ENCODE assay signal across 8 mouse cellular contexts in genomic region chr19:41835816-41836215, GRCm38 (mm10). TPM values are rescaled to one million over a fixed set of nuclear protein-coding genes. Genes with fewer than 3 reads are reported as not detected.
DNase-seq lines count a peak whose midpoint lies in the region; ATAC-seq lines count a peak whose summit lies in the region.

No protein-coding gene starts in this region.

- no peaks in the 10 kb centered on the region for H3K9me3 ChIP-seq in hindbrain, embryonic 14.5 days (ENCODE audit: control insufficient read depth, low read length)
- H3K9me3 ChIP-seq in liver, embryonic 16.5 days (replicated peaks; ENCODE audit: control insufficient read depth, low read length), result no peaks in the 10 kb centered on the region

- 2% methylated on average over 6 of the region's 6 CpGs for WGBS in hindbrain, embryonic 14.5 days
- 3% methylated on average over 6 of the region's 6 CpGs for WGBS in liver, embryonic 16.5 days (ENCODE audit: insufficient replicate concordance)

- H3K27me3 ChIP-seq in hindbrain, embryonic 14.5 days (ENCODE audit: control insufficient read depth, insufficient read depth, low read length), result no peaks in the 10 kb centered on the region
- no peaks in the 10 kb centered on the region for H3K27me3 ChIP-seq in liver, embryonic 16.5 days (ENCODE audit: control insufficient read depth, insufficient read depth, low read depth, low read length)

- ATAC-seq in erythroblast, adult 5-6 weeks (replicated peaks; ENCODE audit: low FRiP score, poor library complexity, severe bottlenecking), result peak; percentile 84
- peak; percentile 53 for ATAC-seq in hindbrain, embryonic 14.5 days (ENCODE audit: low FRiP score)
- peak; percentile 87 for ATAC-seq in liver, embryonic 16.5 days (ENCODE audit: low read depth)
- no peak for ATAC-seq in activated CD4-positive, CD25-positive, alpha-beta regulatory T cell, adult 4 months

- peak; percentile 93 for DNase-seq in heart, adult 11 months
- no peak for DNase-seq in heart, adult 9 months (ENCODE audit: low spot score in 2 of 2)
- peak; percentile 51 for DNase-seq in MN1 (ENCODE audit: low spot score)
- DNase-seq in hindbrain, embryonic 14.5 days (ENCODE audit: low spot score), result peak; percentile 62
- peak; percentile 78 for DNase-seq in retina, embryonic 14.5 days (ENCODE audit: low spot score)

- H3K4me2 ChIP-seq in hindbrain, embryonic 14.5 days (replicated peaks), result peak overlapping the region; percentile 32
- peak overlapping the region; percentile 56 for H3K4me2 ChIP-seq in liver, embryonic 16.5 days (ENCODE audit: low read depth, low read length)

- H3K27ac ChIP-seq in hindbrain, embryonic 14.5 days, result peak overlapping the region; percentile 3; the same call in 1 of the 2 replicates
- H3K27ac ChIP-seq in liver, embryonic 16.5 days (ENCODE audit: low read length), result peak overlapping the region; percentile 89

- no peak overlapping the region for H3K4me3 ChIP-seq in hindbrain, embryonic 14.5 days (replicated peaks; ENCODE audit: low read length)
- H3K4me3 ChIP-seq in liver, embryonic 16.5 days (ENCODE audit: low read depth, low read length), result peak overlapping the region; percentile 23

- H3K36me3 ChIP-seq in hindbrain, embryonic 14.5 days (replicated peaks; ENCODE audit: control insufficient read depth, insufficient read depth), result no peaks in the 10 kb centered on the region
- H3K36me3 ChIP-seq in liver, embryonic 16.5 days (ENCODE audit: control insufficient read depth, insufficient read depth), result no peaks in the 10 kb centered on the region

- 0 out of 2 replicates have a peak overlapping the region, but pooled peaks have one; percentile 28 for H3K9ac ChIP-seq in hindbrain, embryonic 14.5 days
- H3K9ac ChIP-seq in liver, embryonic 16.5 days (ENCODE audit: low read depth, low read length), result peak overlapping the region; percentile 17; the same call in 1 of the 2 replicates

- peaks cover 40% of the 10 kb centered on the region for H3K4me1 ChIP-seq in hindbrain, embryonic 14.5 days (replicated peaks; ENCODE audit: control insufficient read depth, insufficient read depth, low read length)
- H3K4me1 ChIP-seq in liver, embryonic 16.5 days (ENCODE audit: control insufficient read depth, low read depth, low read length), result peaks cover 74% of the 10 kb centered on the region

RNA-seq across cellular contexts. Expression of gene Frat1, which starts 6.0 kb away (rescaled TPM):
- total RNA-seq in erythroblast, adult 5-6 weeks (2015; ENCODE audit: low replicate concordance), result 0.77 and 3.1 TPM in 2 replicates
- total RNA-seq in erythroblast, adult 5-6 weeks (2017; ENCODE audit: low replicate concordance), result 2.1 and 5.3 TPM in 2 replicates
- polyA plus RNA-seq in hindbrain, embryonic 14.5 days (2014; fragmentation: Nextera tagmentation; extraction: Ambion mirVana), result 19.1 and 23.4 TPM in 2 replicates
- polyA plus RNA-seq in liver, embryonic 16.5 days (2015; fragmentation: Nextera tagmentation; extraction: Ambion mirVana), result 8.3 and 8.5 TPM in 2 replicates
- polyA plus RNA-seq in activated CD4-positive, CD25-positive, alpha-beta regulatory T cell, adult 4 months (2017; shearing (Covaris generic)), result 10 to 100 TPM; 15.5 to 17.9 TPM

RNA-seq across cellular contexts. Expression of gene Frat2, which starts 12.1 kb away (rescaled TPM):
- 2.3 and 4.8 TPM in 2 replicates for total RNA-seq in erythroblast, adult 5-6 weeks (2015; ENCODE audit: low replicate concordance)
- total RNA-seq in erythroblast, adult 5-6 weeks (2017; ENCODE audit: low replicate concordance), result 3.6 and 11.0 TPM in 2 replicates
- polyA plus RNA-seq in hindbrain, embryonic 14.5 days (2014; fragmentation: Nextera tagmentation; extraction: Ambion mirVana), result 5.4 and 5.5 TPM in 2 replicates
- polyA plus RNA-seq in liver, embryonic 16.5 days (2015; fragmentation: Nextera tagmentation; extraction: Ambion mirVana), result 2.5 and 2.7 TPM in 2 replicates
- polyA plus RNA-seq in activated CD4-positive, CD25-positive, alpha-beta regulatory T cell, adult 4 months (2017; shearing (Covaris generic)), result 1 to 10 TPM in 1 of 2 experiments, under 1 TPM in 1; 0.65 to 1.5 TPM

RNA-seq across cellular contexts. Expression of gene Arhgap19, which starts 34.0 kb away (rescaled TPM):
- 17.5 and 28.6 TPM in 2 replicates for total RNA-seq in erythroblast, adult 5-6 weeks (2015; ENCODE audit: low replicate concordance)
- 28.1 and 28.3 TPM in 2 replicates for total RNA-seq in erythroblast, adult 5-6 weeks (2017; ENCODE audit: low replicate concordance)
- polyA plus RNA-seq in hindbrain, embryonic 14.5 days (2014; fragmentation: Nextera tagmentation; extraction: Ambion mirVana), result 6.7 and 6.8 TPM in 2 replicates
- 25.6 and 27.5 TPM in 2 replicates for polyA plus RNA-seq in liver, embryonic 16.5 days (2015; fragmentation: Nextera tagmentation; extraction: Ambion mirVana)
- polyA plus RNA-seq in activated CD4-positive, CD25-positive, alpha-beta regulatory T cell, adult 4 months (2017; shearing (Covaris generic)), result 1 to 10 TPM; 6.7 to 7.1 TPM

Comparison
In these comparisons a context has a peak if more than half of its experiments do, and no peak if none do; other contexts are left out.
1. DNase-seq: peak in heart, adult 11 months (single experiment), MN1 (single experiment), hindbrain, embryonic 14.5 days (single experiment) and retina, embryonic 14.5 days (single experiment); none in heart, adult 9 months (0 of 2).